Mouse (Mus musculus) CH12.LX (cell line): ENCODE measurements at regions not wholly inside any gene's neighbourhood (a gene's known extent, or its start where the extent isn't known, plus 50 kb on each side); places are given as distances from the start of the nearest gene placed in this dataset.
"Not testable (repeated sequence)": the region's sequence is repeated elsewhere in the genome, so short reads cannot be mapped to it uniquely, and the experiment has no call there.

Source experiments
- DNase-seq: peaks from one replicate; pipeline ENCODE4 v3.0.0-alpha.2; 2013; ENCODE audit errors: extremely low read depth
- H3K27ac ChIP-seq: 2 replicates; pipeline ENCODE4 v1.5.1; 2012; ENCODE audit warnings: low read depth, mild to moderate bottlenecking, control low read depth, moderate library complexity; ENCODE audit not compliant: insufficient read depth
- H3K27me3 ChIP-seq: replicated peaks from 2 replicates; pipeline ENCODE3; 2012; ENCODE audit warnings: inconsistent platforms
- H3K36me3 ChIP-seq, 2 experiments: replicated peaks in 1 of 2; 2 replicates each; pipeline versions ENCODE3 to v1.6.1; 2012; ENCODE audit warnings: inconsistent platforms in 1 of 2, low read length in 1 of 2, mild to moderate bottlenecking in 1 of 2, mixed read lengths in 1 of 2, moderate library complexity in 1 of 2; ENCODE audit not compliant: control insufficient read depth in 1 of 2, insufficient read depth in 1 of 2
- H3K4me1 ChIP-seq, 2 experiments: 2 replicates each; pipeline ENCODE4 v1.6.1; 2012; ENCODE audit warnings: inconsistent platforms in 1 of 2, moderate library complexity in 1 of 2; ENCODE audit not compliant: insufficient read depth in 2 of 2, control insufficient read depth in 1 of 2
- H3K4me2 ChIP-seq: 2 replicates; pipeline ENCODE4 v1.6.1; 2012; ENCODE audit warnings: low read depth, mild to moderate bottlenecking, control low read depth; ENCODE audit not compliant: poor library complexity, insufficient read depth, severe bottlenecking
- H3K4me3 ChIP-seq, 3 experiments: fragments of 150-350 bp in 1 of 3; sonication (generic) in 1 of 3; replicated peaks in 1 of 3; 2 replicates each; pipeline versions ENCODE3 to v1.5.1; 2011 to 2012; ENCODE audit warnings: low read depth in 2 of 3, low read length in 2 of 3, mild to moderate bottlenecking in 2 of 3, moderate library complexity in 2 of 3, control low read depth in 1 of 3, improper control_type of control experiment in 1 of 3, inconsistent platforms in 1 of 3, mixed read lengths in 1 of 3; ENCODE audit not compliant: poor library complexity in 1 of 3
- H3K79me2 ChIP-seq: replicated peaks from 2 replicates; pipeline ENCODE4 v1.6.1; 2012; ENCODE audit warnings: mild to moderate bottlenecking, moderate library complexity; ENCODE audit not compliant: control insufficient read depth, poor library complexity, insufficient read depth, severe bottlenecking; ENCODE audit errors: extremely low read depth
- H3K9ac ChIP-seq: 2 replicates; pipeline ENCODE4 v1.6.1; 2012; ENCODE audit warnings: low read depth, mild to moderate bottlenecking, control low read depth, moderate library complexity; ENCODE audit not compliant: insufficient read depth
- H3K9me3 ChIP-seq: replicated peaks from 2 replicates; pipeline ENCODE3; 2012; ENCODE audit warnings: low read length, inconsistent platforms, mixed read lengths
- BHLHE40 ChIP-seq: IDR thresholded peaks from 2 replicates; pipeline ENCODE4 v1.6.1; 2011; ENCODE audit warnings: mild to moderate bottlenecking, low read depth, low read length, improper control_type of control experiment
- CHD2 ChIP-seq: IDR thresholded peaks from 2 replicates; pipeline ENCODE4 v1.6.1; 2011; ENCODE audit warnings: low read length, improper control_type of control experiment
- CTCF ChIP-seq, 2 experiments: IDR thresholded peaks in 1 of 2; conservative IDR thresholded peaks in 1 of 2; 2 replicates each; pipeline ENCODE4 v1.5.1; 2011 to 2012; ENCODE audit warnings: low read depth in 2 of 2, low read length in 2 of 2, improper control_type of control experiment in 1 of 2, inconsistent platforms in 1 of 2, mild to moderate bottlenecking in 1 of 2, moderate library complexity in 1 of 2
- E2F4 ChIP-seq: IDR thresholded peaks from 2 replicates; pipeline ENCODE4 v1.6.1; 2011; ENCODE audit warnings: low read depth, low read length, improper control_type of control experiment; ENCODE audit not compliant: insufficient replicate concordance
- GABPA ChIP-seq: IDR thresholded peaks from 2 replicates; pipeline ENCODE4 v1.6.1; 2012; ENCODE audit warnings: low read depth, low read length, improper control_type of control experiment, inconsistent platforms; ENCODE audit not compliant: insufficient replicate concordance
- JUN ChIP-seq: IDR thresholded peaks from 2 replicates; pipeline ENCODE4 v1.6.1; 2011; ENCODE audit warnings: low read depth, mild to moderate bottlenecking, low read length, improper control_type of control experiment, moderate library complexity; ENCODE audit not compliant: insufficient read depth
- JUND ChIP-seq: conservative IDR thresholded peaks from 2 replicates; pipeline ENCODE4 v1.6.1; 2011; ENCODE audit warnings: low read depth, low read length, improper control_type of control experiment
- KAT2A ChIP-seq: IDR thresholded peaks from 2 replicates; pipeline ENCODE4 v1.6.1; 2012; ENCODE audit warnings: low read length, improper control_type of control experiment, inconsistent platforms; ENCODE audit not compliant: insufficient replicate concordance
- MAFK ChIP-seq: IDR thresholded peaks from 2 replicates; pipeline ENCODE4 v1.6.1; 2011; ENCODE audit warnings: low read length, improper control_type of control experiment; ENCODE audit not compliant: insufficient replicate concordance
- MAX ChIP-seq: IDR thresholded peaks from 2 replicates; pipeline ENCODE4 v1.6.1; 2011; ENCODE audit warnings: low read length, improper control_type of control experiment
- MAZ ChIP-seq: IDR thresholded peaks from 2 replicates; pipeline ENCODE4 v1.6.1; 2012; ENCODE audit warnings: low read depth, mild to moderate bottlenecking, inconsistent platforms, low read length, improper control_type of control experiment, moderate library complexity
- MXI1 ChIP-seq: IDR thresholded peaks from 2 replicates; pipeline ENCODE4 v1.6.1; 2011; ENCODE audit warnings: mild to moderate bottlenecking, low read depth, low read length, improper control_type of control experiment
- MYC ChIP-seq: IDR thresholded peaks from 2 replicates; pipeline ENCODE4 v1.6.1; 2011; ENCODE audit warnings: low read depth, mild to moderate bottlenecking, improper control_type of control experiment, low read length
- NELFE ChIP-seq: IDR thresholded peaks from 2 replicates; pipeline ENCODE4 v1.6.1; 2011; ENCODE audit warnings: low read depth, low read length, improper control_type of control experiment
- NRF1 ChIP-seq: IDR thresholded peaks from 2 replicates; pipeline ENCODE4 v1.6.1; 2014; ENCODE audit warnings: low read depth, mild to moderate bottlenecking, inconsistent platforms, low read length, improper control_type of control experiment, moderate library complexity
- PAX5 ChIP-seq: IDR thresholded peaks from 2 replicates; pipeline ENCODE4 v1.6.1; 2012; ENCODE audit warnings: low read length, inconsistent platforms, mixed read lengths
- RCOR1 ChIP-seq: conservative IDR thresholded peaks from 2 replicates; pipeline ENCODE4 v1.6.1; 2012; ENCODE audit warnings: low read depth, mild to moderate bottlenecking, inconsistent platforms, low read length, improper control_type of control experiment
- SIN3A ChIP-seq: IDR thresholded peaks from 2 replicates; pipeline ENCODE4 v1.6.1; 2012; ENCODE audit warnings: low read length, improper control_type of control experiment, inconsistent platforms
- UBTF ChIP-seq: IDR thresholded peaks from 2 replicates; pipeline ENCODE4 v1.6.1; 2012; ENCODE audit warnings: low read depth, mild to moderate bottlenecking, inconsistent platforms, low read length, improper control_type of control experiment, moderate library complexity
- USF1 ChIP-seq: IDR thresholded peaks from 2 replicates; pipeline ENCODE4 v1.6.1; 2014; ENCODE audit warnings: low read depth, mild to moderate bottlenecking, inconsistent platforms, low read length, improper control_type of control experiment
- ZKSCAN1 ChIP-seq: IDR thresholded peaks from 2 replicates; pipeline ENCODE4 v1.6.1; 2012; ENCODE audit warnings: low read depth, inconsistent platforms, low read length, improper control_type of control experiment, borderline replicate concordance
- ZMIZ1 ChIP-seq: IDR thresholded peaks from 2 replicates; pipeline ENCODE4 v1.6.1; 2012; ENCODE audit warnings: low read depth, mild to moderate bottlenecking, inconsistent platforms, low read length, improper control_type of control experiment
- dilution Hi-C: fragments of 300-500 bp; cut with MboI; formaldehyde crosslinking; loops from 2 replicates; pipeline ENCODE4 v1.14.3; 2020; ENCODE audit warnings: low sequenced_read_pairs; ENCODE audit not compliant: extremely low pct_unique_long_range_greater_than_20kb, extremely low pct_ligation_motif_present
- in situ Hi-C: fragments of 300-500 bp; cut with MboI; formaldehyde crosslinking; loops from 3 replicates; pipeline ENCODE4 v1.14.3; 2019; ENCODE audit warnings: low sequenced_read_pairs, low pct_ligation_motif_present, low pct_unique_long_range_greater_than_20kb, mixed read lengths

DNA sequence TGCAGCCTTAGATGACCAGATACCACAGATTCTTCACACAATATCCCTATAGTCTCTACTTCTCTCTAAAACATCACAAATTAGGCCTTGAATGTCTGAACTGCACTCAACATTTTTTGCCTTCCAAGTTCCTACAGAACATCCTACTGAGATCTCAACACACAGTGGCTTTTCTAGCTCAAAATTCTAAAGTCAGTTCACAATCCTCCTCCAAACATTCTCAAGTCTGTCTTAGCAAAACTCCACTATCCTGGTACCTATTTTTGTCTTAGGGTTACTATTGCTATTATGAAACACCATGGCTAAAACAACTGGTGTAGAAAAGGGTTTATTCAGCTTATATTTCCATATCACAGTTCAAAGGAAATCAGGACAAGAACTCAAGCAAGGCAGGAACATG lies 290.4 kb upstream of the Ghitm start:
- peaks cover 7% of the 10 kb centered on the region for H3K27me3 ChIP-seq
- H3K4me3 ChIP-seq: no peak overlapping the region
- in situ Hi-C loops (no loop called here), dilution Hi-C loops (no loop called here)
- no peaks in the 10 kb centered on the region for H3K79me2 ChIP-seq
- TF ChIP-seq PAX5 (no peak), NELFE (no peak), RCOR1 (no peak), CTCF (conservative IDR thresholded peaks at IDR 0.05 in 1 of 2, IDR thresholded peaks at IDR 0.05 in 1 of 2; ENCODE audit: low read depth in 2 of 2, low read length in 2 of 2) (no peak), E2F4 (no peak), GABPA (no peak), MYC (no peak), UBTF (no peak), JUN (no peak), MAX (no peak), ZMIZ1 (no peak), SIN3A (no peak), MAZ (no peak), ZKSCAN1 (no peak), CHD2 (no peak), USF1 (no peak), JUND (no peak), BHLHE40 (no peak)
- no peaks in the 10 kb centered on the region for H3K9me3 ChIP-seq
- H3K4me1 ChIP-seq: no peaks in the 10 kb centered on the region
- H3K4me2 ChIP-seq: no peak overlapping the region
- no peaks in the 10 kb centered on the region for H3K36me3 ChIP-seq
- H3K9ac ChIP-seq: no peak overlapping the region
- no peak for DNase-seq
- H3K27ac ChIP-seq: no peak overlapping the region

DNA sequence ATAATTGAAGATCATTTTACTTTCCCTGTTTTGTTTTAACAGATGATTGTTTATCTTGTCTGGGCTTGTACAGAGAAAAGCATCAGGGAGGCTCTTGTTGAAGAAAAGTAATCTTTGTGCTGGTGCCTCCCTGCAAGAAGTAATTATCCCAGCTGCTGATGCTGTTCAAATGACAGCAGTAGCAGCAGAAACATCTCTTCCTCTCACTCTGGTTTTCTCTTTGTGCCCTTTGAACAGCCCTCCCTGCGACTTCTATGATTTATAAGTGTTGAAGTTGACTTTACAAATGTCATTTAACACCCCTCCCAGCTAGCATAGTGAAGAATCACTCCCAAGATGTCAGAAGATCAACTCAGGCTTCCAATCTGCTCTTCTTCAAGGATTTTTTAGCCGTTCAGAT lies 286.5 kb upstream of the Ghitm start:
- no peak for DNase-seq
- H3K4me1 ChIP-seq: no peaks in the 10 kb centered on the region
- H3K36me3 ChIP-seq: no peaks in the 10 kb centered on the region
- H3K27ac ChIP-seq: no peak overlapping the region
- dilution Hi-C loops: no loop called here
- H3K9ac ChIP-seq: no peak overlapping the region
- TF ChIP-seq ZKSCAN1: no peak
- TF ChIP-seq SIN3A: no peak
- no peak for TF ChIP-seq JUN
- no peak for TF ChIP-seq MXI1
- TF ChIP-seq KAT2A: no peak
- no peak for TF ChIP-seq NRF1
- TF ChIP-seq GABPA: no peak
- TF ChIP-seq MAFK: no peak
- peaks cover 8% of the 10 kb centered on the region for H3K27me3 ChIP-seq
- no peaks in the 10 kb centered on the region for H3K79me2 ChIP-seq
- H3K4me2 ChIP-seq: no peak overlapping the region
- no peak overlapping the region for H3K4me3 ChIP-seq
- in situ Hi-C loops: no loop called here
- no peaks in the 10 kb centered on the region for H3K9me3 ChIP-seq

DNA sequence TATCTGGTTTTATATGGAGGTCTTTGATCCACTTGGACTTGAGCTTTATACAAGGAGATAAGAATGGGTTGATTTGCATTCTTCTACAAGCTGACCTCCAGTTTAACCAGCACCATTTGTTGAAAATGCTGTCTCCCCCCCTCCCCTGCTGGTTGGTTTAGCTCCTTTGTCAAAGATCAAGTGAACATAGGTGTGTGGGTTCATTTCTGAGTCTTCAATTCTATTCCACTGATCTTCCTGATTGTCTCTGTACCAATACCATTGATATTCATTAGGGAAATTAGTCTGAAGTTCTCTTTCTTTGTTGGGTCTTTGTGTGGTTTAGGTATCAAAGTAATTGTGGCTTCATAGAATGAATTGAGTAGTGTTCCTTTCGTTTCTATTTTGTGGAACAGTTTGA lies 277.5 kb upstream of the Ghitm start:
- dilution Hi-C loops, H3K27me3 ChIP-seq, H3K36me3 ChIP-seq, H3K27ac ChIP-seq, H3K9ac ChIP-seq, in situ Hi-C loops, DNase-seq, H3K4me2 ChIP-seq, H3K9me3 ChIP-seq, H3K4me3 ChIP-seq, H3K4me1 ChIP-seq, H3K79me2 ChIP-seq: not testable (repeated sequence)
